Mouse (Mus musculus) duodenum, adult 2 months (tissue): ENCODE measurements around the gene Vmn1r29. TPM values are rescaled to one million over a fixed set of nuclear protein-coding genes. Genes with fewer than 3 reads are reported as not detected.

ENCODE experiments used
- polyA plus RNA-seq: library from polyadenylated mRNA; depleted of rRNA; stranded (reverse); fragments of >200 nt; gene quantifications from 2 replicates; pipeline ENCODE4 v1.2.3, GENCODE M21; 2012; ENCODE audit warnings: low replicate concordance; rRNA removed

The Vmn1r29 gene
- polyA plus RNA-seq, result not detected in 2 replicates

DNA sequence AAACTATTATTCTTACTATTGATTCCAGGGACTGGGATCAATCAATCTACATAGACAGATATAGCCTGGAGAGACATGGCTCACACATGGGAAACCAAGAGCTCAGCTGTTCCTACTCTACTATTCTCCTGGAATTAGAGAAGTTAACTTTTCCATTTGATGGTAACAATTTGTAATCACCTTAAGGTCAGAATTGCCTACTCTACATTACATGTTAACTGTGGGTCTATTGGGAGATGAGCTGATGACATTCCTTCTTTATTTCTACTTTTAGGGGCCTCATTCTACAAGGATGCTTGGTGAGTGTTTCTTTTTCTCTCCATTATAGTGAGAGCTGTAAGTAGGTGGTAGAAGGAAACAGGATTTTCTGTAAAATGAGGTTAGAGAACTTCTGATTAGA, at the start of gene Vmn1r29:
TSS of gene Vmn1r29 (plus strand) at position 301 of the 400 bp plus-strand sequence.

DNA sequence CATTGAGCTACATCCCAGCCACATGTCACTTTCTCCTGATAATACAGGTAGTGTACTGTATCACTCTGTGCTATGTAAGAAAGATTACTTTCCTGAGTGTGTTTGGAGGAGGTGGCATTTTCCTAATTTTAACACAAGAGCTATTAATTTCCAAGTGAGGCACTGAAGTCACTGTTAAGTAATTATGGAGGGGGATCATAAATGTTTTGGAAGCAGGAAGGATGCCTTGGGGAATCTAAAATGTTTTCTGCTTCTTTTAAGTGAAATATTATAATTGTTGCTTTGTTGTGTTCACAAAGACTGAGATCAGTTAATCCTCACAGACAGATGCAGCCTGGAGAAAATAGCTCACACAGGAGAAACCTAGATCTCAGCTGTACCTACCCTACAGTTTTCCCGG, 39.6 kb upstream of the Vmn1r29 start, which contains the start of gene Vmn1r28:
TSS of gene Vmn1r28 (plus strand) at position 301 of the 400 bp plus-strand sequence.

Other genes starting within 250 kb of the Vmn1r29 start
- not detected in 2 replicates for gene Vmn1r27, start 82.7 kb upstream of the Vmn1r29 start, polyA plus RNA-seq
- not detected in 2 replicates for gene Vmn1r28, start 39.5 kb upstream of the Vmn1r29 start, polyA plus RNA-seq
- gene Vmn1r30, start 141.8 kb downstream of the Vmn1r29 start, polyA plus RNA-seq, result not detected in 2 replicates
- not detected in 2 replicates for gene Vmn1r31, start 173.8 kb downstream of the Vmn1r29 start, polyA plus RNA-seq